Mouse (Mus musculus) hindbrain, embryonic 11.5 days (tissue): ENCODE data around the gene Polr1e. TPM values are rescaled to one million over a fixed set of nuclear protein-coding genes. Genes with fewer than 3 reads are reported as not detected.

Experiments used
- ATAC-seq: fragments of 200-750 bp; cut with Nextera tagmentation; 2 replicates; pipeline ENCODE4 v1.8.0; 2017; ENCODE audit warnings: mild to moderate bottlenecking, moderate TSS enrichment, moderate library complexity; ENCODE audit not compliant: low FRiP score
- DNase-seq: peaks from one replicate; pipeline ENCODE4 v3.0.0-alpha.2; 2015; ENCODE audit warnings: low spot score
- H3K27ac ChIP-seq: fragments of 300-500 bp; sonication (generic); 2 replicates; pipeline ENCODE4 v1.5.1; 2014; ENCODE audit warnings: mild to moderate bottlenecking, low read depth, low read length
- H3K27me3 ChIP-seq: fragments of 300-500 bp; sonication (generic); 2 replicates; pipeline ENCODE4 v1.6.1; 2014; ENCODE audit warnings: mild to moderate bottlenecking, low read length, moderate library complexity, mixed read lengths; ENCODE audit not compliant: control insufficient read depth, insufficient read depth
- H3K36me3 ChIP-seq: fragments of 300-500 bp; sonication (generic); 2 replicates; pipeline ENCODE4 v1.6.1; 2014; ENCODE audit warnings: mild to moderate bottlenecking, low read length, moderate library complexity, mixed read lengths; ENCODE audit not compliant: control insufficient read depth, insufficient read depth
- H3K4me1 ChIP-seq: fragments of 300-500 bp; sonication (generic); replicated peaks from 2 replicates; pipeline ENCODE4 v1.6.1; 2014; ENCODE audit warnings: low read length, mixed read lengths; ENCODE audit not compliant: control insufficient read depth, insufficient read depth
- H3K4me2 ChIP-seq: fragments of 300-500 bp; sonication (generic); replicated peaks from 2 replicates; pipeline ENCODE4 v1.6.1; 2014; ENCODE audit warnings: mild to moderate bottlenecking, low read depth, low read length
- H3K4me3 ChIP-seq: fragments of 300-500 bp; sonication (generic); 2 replicates; pipeline ENCODE4 v1.5.1; 2014; ENCODE audit warnings: low read depth, low read length
- H3K9ac ChIP-seq: fragments of 300-500 bp; sonication (generic); 2 replicates; pipeline ENCODE4 v1.6.1; 2014; ENCODE audit warnings: low read depth, low read length
- H3K9me3 ChIP-seq: fragments of 300-500 bp; sonication (generic); 2 replicates; pipeline ENCODE4 v1.6.1; 2016; ENCODE audit warnings: low read length; ENCODE audit not compliant: control insufficient read depth
- WGBS: fragments of 180-500 bp; shearing (Covaris S2); extraction: QIAGEN DNeasy Blood & Tissue Kit; methylation state at CpG from one replicate; pipeline ENCODE4 v1.1.7; 2014; 5-methylcytosine and 5-hydroxymethylcytosine counted together
- polyA plus RNA-seq: library from polyadenylated mRNA; unstranded; fragments of >200 nt; fragmentation: Nextera tagmentation; extraction: Ambion mirVana; gene quantifications from 2 replicates; pipeline ENCODE4 v1.2.1, GENCODE M21; 2014

The Polr1e gene
- polyA plus RNA-seq: 61.7 and 62.3 TPM in 2 replicates

GRCm38 (mm10) chr4:45018452-45018980 is at the start of gene Polr1e:
TSS of gene Polr1e (plus strand) at chr4:45018583.
- H3K9ac ChIP-seq: peak within 1 kb of the TSS; percentile 71
- no peaks in the 10 kb centered on the region; the same call in 1 of the 2 replicates for H3K4me1 ChIP-seq
- no peaks in the 10 kb centered on the region for H3K27me3 ChIP-seq
- no peak within 1 kb of the TSS for H3K27ac ChIP-seq
- no peaks in the 10 kb centered on the region for H3K9me3 ChIP-seq
- peak within 1 kb of the TSS; percentile 78 for H3K4me3 ChIP-seq
- peak; percentile 97 for DNase-seq
- peak within 1 kb of the TSS; percentile 83 for H3K4me2 ChIP-seq
- WGBS: 0% methylated on average over 29 of the region's 29 CpGs
- peak; percentile 92 for ATAC-seq
- no peaks in the 10 kb centered on the region for H3K36me3 ChIP-seq

- no peaks in the 10 kb centered on the region for H3K36me3 ChIP-seq
- no peak overlapping the region for H3K4me2 ChIP-seq
- DNase-seq (no peak), ATAC-seq (no peak)
- H3K4me1 ChIP-seq: no peaks in the 10 kb centered on the region
- H3K27ac ChIP-seq: no peak overlapping the region
- no peaks in the 10 kb centered on the region for H3K27me3 ChIP-seq
- 90% methylated on average over 7 of the region's 7 CpGs for WGBS
- no peaks in the 10 kb centered on the region for H3K9me3 ChIP-seq
- no peak overlapping the region for H3K9ac ChIP-seq
- no peak overlapping the region for H3K4me3 ChIP-seq
Measured at GRCm38 (mm10) chr4:44970056-44970455, 48.3 kb upstream of the Polr1e start.

GRCm38 (mm10) chr4:44970612-44971110 is 47.7 kb upstream of the Polr1e start:
- Histone ChIP-seq H3K4me2 (no peak overlapping the region), H3K9me3 (no peaks in the 10 kb centered on the region), H3K27ac (no peak overlapping the region), H3K4me1 (no peaks in the 10 kb centered on the region), H3K36me3 (no peaks in the 10 kb centered on the region), H3K27me3 (no peaks in the 10 kb centered on the region), H3K9ac (no peak overlapping the region), H3K4me3 (no peak overlapping the region)
- DNase-seq: peak; percentile 81
- 27% methylated on average over 10 of the region's 10 CpGs for WGBS
- ATAC-seq: no peak

GRCm38 (mm10) chr4:44973450-44973849 is 44.9 kb upstream of the Polr1e start:
- Histone ChIP-seq H3K9ac (no peak overlapping the region), H3K4me1 (no peaks in the 10 kb centered on the region), H3K9me3 (no peaks in the 10 kb centered on the region), H3K4me3 (no peak overlapping the region), H3K27me3 (no peaks in the 10 kb centered on the region), H3K27ac (no peak overlapping the region), H3K36me3 (no peaks in the 10 kb centered on the region), H3K4me2 (no peak overlapping the region)
- peak; percentile 90 for DNase-seq
- WGBS: 13% methylated on average over 9 of the region's 9 CpGs
- peak; percentile 38; the same call in 1 of the 2 replicates for ATAC-seq

GRCm38 (mm10) chr4:44973871-44974270 is 44.5 kb upstream of the Polr1e start:
- H3K27ac ChIP-seq: no peak overlapping the region
- H3K4me3 ChIP-seq: no peak overlapping the region
- peak; percentile 59 for ATAC-seq

GRCm38 (mm10) chr4:44974331-44974730 is 44.1 kb upstream of the Polr1e start:
- Histone ChIP-seq H3K36me3 (no peaks in the 10 kb centered on the region), H3K9ac (no peak overlapping the region), H3K27me3 (no peaks in the 10 kb centered on the region), H3K9me3 (no peaks in the 10 kb centered on the region), H3K4me1 (no peaks in the 10 kb centered on the region), H3K27ac (no peak overlapping the region), H3K4me3 (no peak overlapping the region), H3K4me2 (no peak overlapping the region)
- ATAC-seq (no peak), DNase-seq (no peak)
- 77% methylated on average over 8 of the region's 8 CpGs for WGBS

More at GRCm38 (mm10) chr4:44973871-44974270, 44.5 kb upstream of the Polr1e start:
- Histone ChIP-seq H3K36me3 (no peaks in the 10 kb centered on the region), H3K9ac (no peak overlapping the region), H3K9me3 (no peaks in the 10 kb centered on the region), H3K4me2 (no peak overlapping the region), H3K27me3 (no peaks in the 10 kb centered on the region), H3K4me1 (no peaks in the 10 kb centered on the region)
- 59% methylated on average over 14 of the region's 14 CpGs for WGBS
- no peak for DNase-seq

- H3K27ac ChIP-seq: no peak overlapping the region
- 79% methylated on average over 6 of the region's 6 CpGs for WGBS
- H3K9ac ChIP-seq: no peak overlapping the region
- no peaks in the 10 kb centered on the region for H3K27me3 ChIP-seq
- H3K36me3 ChIP-seq: no peaks in the 10 kb centered on the region
- no peak overlapping the region for H3K4me2 ChIP-seq
- ATAC-seq (no peak), DNase-seq (no peak)
- H3K9me3 ChIP-seq: no peaks in the 10 kb centered on the region
- H3K4me1 ChIP-seq: no peaks in the 10 kb centered on the region
- no peak overlapping the region for H3K4me3 ChIP-seq
Measured at GRCm38 (mm10) chr4:44976026-44976615, 42.3 kb upstream of the Polr1e start.

- DNase-seq: no peak
Measured at GRCm38 (mm10) chr4:44976921-44977710, 41.3 kb upstream of the Polr1e start.

More at GRCm38 (mm10) chr4:44976921-44977710, 41.3 kb upstream of the Polr1e start:
- Histone ChIP-seq H3K36me3 (no peaks in the 10 kb centered on the region), H3K4me1 (peaks cover 2% of the 10 kb centered on the region; the same call in 1 of the 2 replicates), H3K4me2 (no peak overlapping the region), H3K4me3 (no peak overlapping the region), H3K9ac (no peak overlapping the region), H3K27ac (no peak overlapping the region), H3K27me3 (no peaks in the 10 kb centered on the region), H3K9me3 (no peaks in the 10 kb centered on the region)
- 90% methylated on average over 10 of the region's 10 CpGs for WGBS
- ATAC-seq: no peak
